Mouse (Mus musculus): Measurements from ENCODE around the gene Coq5.
"Not testable (repeated sequence)": the region's sequence is repeated elsewhere in the genome, so short reads cannot be mapped to it uniquely, and the experiment has no call there.

Gene Coq5

GRCm38 (mm10) chr5:115267469-115268045 lies 11.9 kb upstream of the Coq5 start:
- no peak for DNase-seq

- DNase-seq: no peak
Observed at GRCm38 (mm10) chr5:115268266-115268665, 11.2 kb upstream of the Coq5 start.

GRCm38 (mm10) chr5:115269969-115270368 lies 9.5 kb upstream of the Coq5 start:
- DNase-seq: no peak

GRCm38 (mm10) chr5:115271931-115272811 lies 7.3 kb upstream of the Coq5 start:
- DNase-seq: peak in 1 of 2 experiments; percentile 31

GRCm38 (mm10) chr5:115272812-115273548 lies 6.5 kb upstream of the Coq5 start, which contains the start of gene Rnf10:
TSS of gene Rnf10 (minus strand) at chr5:115272898.
- peak; percentile 92 to 98 for DNase-seq

GRCm38 (mm10) chr5:115273549-115274135 lies 5.8 kb upstream of the Coq5 start:
- DNase-seq: no peak

- no peak for DNase-seq
Observed at GRCm38 (mm10) chr5:115274353-115274752, 5.1 kb upstream of the Coq5 start.

GRCm38 (mm10) chr5:115274771-115275170 lies 4.7 kb upstream of the Coq5 start:
- DNase-seq: no peak

- DNase-seq: peak; percentile 22 to 44
Observed at GRCm38 (mm10) chr5:115275998-115276397, 3.5 kb upstream of the Coq5 start.

GRCm38 (mm10) chr5:115278053-115278452 lies 1.4 kb upstream of the Coq5 start:
- DNase-seq: no peak

- no peak for DNase-seq
Observed at GRCm38 (mm10) chr5:115278785-115279184, 681 bp upstream of the Coq5 start.

GRCm38 (mm10) chr5:115280050-115280687 lies 703 bp downstream of the Coq5 start:
- peak; percentile 22 to 36 for DNase-seq

- no peak for DNase-seq
Observed at GRCm38 (mm10) chr5:115284735-115285134, 5.3 kb downstream of the Coq5 start.

- DNase-seq: no peak
Observed at GRCm38 (mm10) chr5:115294173-115294572, 14.7 kb downstream of the Coq5 start.

GRCm38 (mm10) chr5:115296347-115296746 lies 16.9 kb downstream of the Coq5 start:
- DNase-seq: no peak

GRCm38 (mm10) chr5:115300035-115300744 lies 20.7 kb downstream of the Coq5 start:
- DNase-seq: peak; percentile 67 to 74

- DNase-seq: peak; percentile 96 to 100
Observed at GRCm38 (mm10) chr5:115300792-115301614, 21.5 kb downstream of the Coq5 start, which contains the start of gene Dynll1. TSS of gene Dynll1 (minus strand) at chr5:115300999.

GRCm38 (mm10) chr5:115301615-115302014 lies 22.1 kb downstream of the Coq5 start:
- no peak for DNase-seq

- DNase-seq: not testable (repeated sequence)
Observed at GRCm38 (mm10) chr5:115302190-115302589, 22.7 kb downstream of the Coq5 start.

GRCm38 (mm10) chr5:115312354-115312753 lies 32.9 kb downstream of the Coq5 start:
- DNase-seq: no peak

Measured in cerebellum, adult 18-20 months (tissue).